Mouse (Mus musculus): ENCODE results near the gene Ass1.

Gene Ass1

GRCm38 (mm10) chr2:31489166-31489565 is 19.2 kb downstream of the Ass1 start:
- DNase-seq (ENCODE audit: low read depth, low spot score) = no peak

GRCm38 (mm10) chr2:31490556-31490955 is 20.5 kb downstream of the Ass1 start:
- DNase-seq (ENCODE audit: low read depth, low spot score) = no peak

- DNase-seq (ENCODE audit: low read depth, low spot score) = peak; percentile 86
Measured at GRCm38 (mm10) chr2:31492308-31492707, 22.3 kb downstream of the Ass1 start.

GRCm38 (mm10) chr2:31493243-31493642 is 23.2 kb downstream of the Ass1 start:
- DNase-seq (ENCODE audit: low read depth, low spot score) = no peak

DNA sequence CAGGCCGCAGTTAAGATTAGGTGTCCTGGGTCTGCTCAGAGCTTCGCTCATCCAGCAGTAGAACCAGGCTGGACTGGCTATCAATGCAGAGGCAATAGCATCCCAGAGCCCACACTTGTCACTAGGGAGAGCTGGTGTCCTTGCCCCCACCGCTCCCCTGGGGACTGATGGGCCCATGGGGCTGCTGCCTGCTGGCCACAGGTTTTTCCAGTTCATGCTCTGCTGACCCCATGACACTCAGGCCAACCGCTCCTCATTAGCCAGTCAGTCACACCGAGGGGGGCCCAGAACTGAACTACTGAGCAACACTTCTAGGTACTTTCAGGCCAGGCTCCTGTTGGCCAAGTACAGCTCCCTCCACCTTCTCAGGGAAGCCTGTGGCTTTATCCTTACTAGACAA is 24.3 kb downstream of the Ass1 start:
- no peak for DNase-seq (ENCODE audit: low read depth, low spot score)

DNA sequence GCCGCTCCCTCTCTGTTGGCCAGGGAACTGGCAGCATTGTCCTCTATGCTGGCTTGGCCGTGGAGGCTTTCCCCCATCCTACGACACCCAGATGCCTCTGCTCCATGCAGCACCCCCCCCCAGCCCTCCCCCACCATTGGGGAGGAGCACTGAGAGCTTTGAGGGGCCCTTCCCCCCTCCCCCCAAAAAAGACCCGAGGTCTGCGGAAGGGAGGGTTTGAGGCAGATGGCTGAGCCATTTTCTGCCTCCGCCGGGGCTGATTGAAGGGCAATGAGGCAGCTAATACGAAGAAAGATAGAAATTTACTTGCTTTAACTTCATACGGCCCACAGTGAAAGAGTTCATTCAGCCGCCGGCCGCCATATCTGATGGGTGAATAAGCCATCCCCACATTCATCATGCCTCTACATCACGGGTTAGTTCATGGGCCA is 25.1 kb downstream of the Ass1 start:
- no peak for DNase-seq (ENCODE audit: low read depth, low spot score)

DNA sequence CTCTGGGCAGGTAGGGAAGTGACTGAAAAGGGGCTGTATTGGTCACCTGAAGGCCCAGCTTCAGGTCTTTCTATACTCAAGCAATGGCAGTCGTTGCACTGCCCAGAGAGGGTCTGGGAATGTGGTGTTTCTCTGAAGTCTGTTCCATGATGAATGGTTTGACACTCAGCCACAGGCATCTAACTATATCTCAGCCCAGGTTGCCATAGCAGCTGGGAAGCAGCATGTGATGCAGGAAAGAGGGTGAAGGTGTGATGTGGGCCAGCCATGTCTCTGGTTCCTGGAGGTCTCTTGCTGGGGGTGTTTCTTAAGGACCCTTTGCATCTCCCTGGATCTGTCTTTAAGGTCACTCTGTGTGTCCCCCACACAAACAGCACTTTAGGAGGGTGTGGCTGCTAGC is 26.1 kb downstream of the Ass1 start:
- no peak for DNase-seq (ENCODE audit: low read depth, low spot score)

- DNase-seq (ENCODE audit: low read depth, low spot score) = no peak
Measured at GRCm38 (mm10) chr2:31497113-31497512, 27.1 kb downstream of the Ass1 start.

DNA sequence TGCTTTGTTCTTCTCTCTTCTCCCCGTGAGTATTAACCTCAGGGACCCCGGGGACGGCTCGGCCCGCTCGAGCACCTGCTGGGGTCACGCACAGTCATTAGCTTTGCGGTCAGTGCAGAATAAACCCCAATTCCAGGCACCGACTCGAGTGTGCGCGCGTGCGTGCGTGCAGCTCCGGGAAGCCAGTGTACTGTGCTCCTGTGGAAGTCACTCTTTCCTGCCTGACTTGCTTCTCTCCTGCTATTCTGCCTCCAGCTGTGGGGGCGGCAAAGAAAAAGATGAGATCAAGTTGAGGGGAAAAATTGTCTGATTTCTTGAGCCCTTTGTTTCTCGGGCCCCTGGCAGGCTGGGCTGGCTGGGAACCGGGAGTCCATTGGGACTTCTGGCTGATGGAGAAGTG is 27.6 kb downstream of the Ass1 start:
- DNase-seq (ENCODE audit: low read depth, low spot score) = no peak

- DNase-seq (ENCODE audit: low read depth, low spot score) = no peak
Measured at GRCm38 (mm10) chr2:31499327-31500291, 29.6 kb downstream of the Ass1 start.

- DNase-seq (ENCODE audit: low read depth, low spot score) = no peak
Measured at GRCm38 (mm10) chr2:31500292-31501204, 30.5 kb downstream of the Ass1 start.

DNA sequence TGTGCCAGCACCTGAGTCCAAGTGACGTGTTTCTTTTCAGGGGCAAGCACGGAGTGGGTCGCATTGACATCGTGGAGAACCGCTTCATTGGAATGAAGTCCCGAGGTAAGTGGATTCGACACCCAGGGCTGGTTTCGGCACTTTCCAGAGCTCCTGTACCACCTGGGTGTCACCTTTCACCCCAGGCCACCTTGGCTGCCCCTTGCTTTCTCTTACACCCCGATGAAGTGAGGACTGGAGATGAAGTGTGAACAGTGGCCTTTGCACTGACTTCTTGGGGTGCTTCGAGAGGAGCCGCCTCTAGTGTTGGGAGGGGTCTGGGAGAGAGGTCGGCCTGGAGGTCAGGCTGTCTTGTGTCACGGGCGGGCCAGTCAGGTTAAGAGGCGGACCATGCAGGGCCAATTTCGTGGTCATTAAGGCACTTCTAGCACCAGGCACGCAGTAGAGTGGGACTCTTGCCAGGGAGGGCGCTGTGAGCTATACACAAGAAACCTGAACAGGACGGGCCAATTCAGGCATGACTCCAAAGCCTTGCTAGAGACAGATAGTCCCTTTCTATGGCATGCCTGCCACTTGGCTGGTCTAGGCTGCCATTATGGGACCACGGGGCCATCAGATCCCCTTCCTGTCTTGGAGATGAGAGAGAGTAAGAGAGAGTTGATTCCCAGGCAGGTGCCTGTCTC is 31.6 kb downstream of the Ass1 start:
- DNase-seq (ENCODE audit: low read depth, low spot score) = no peak

DNA sequence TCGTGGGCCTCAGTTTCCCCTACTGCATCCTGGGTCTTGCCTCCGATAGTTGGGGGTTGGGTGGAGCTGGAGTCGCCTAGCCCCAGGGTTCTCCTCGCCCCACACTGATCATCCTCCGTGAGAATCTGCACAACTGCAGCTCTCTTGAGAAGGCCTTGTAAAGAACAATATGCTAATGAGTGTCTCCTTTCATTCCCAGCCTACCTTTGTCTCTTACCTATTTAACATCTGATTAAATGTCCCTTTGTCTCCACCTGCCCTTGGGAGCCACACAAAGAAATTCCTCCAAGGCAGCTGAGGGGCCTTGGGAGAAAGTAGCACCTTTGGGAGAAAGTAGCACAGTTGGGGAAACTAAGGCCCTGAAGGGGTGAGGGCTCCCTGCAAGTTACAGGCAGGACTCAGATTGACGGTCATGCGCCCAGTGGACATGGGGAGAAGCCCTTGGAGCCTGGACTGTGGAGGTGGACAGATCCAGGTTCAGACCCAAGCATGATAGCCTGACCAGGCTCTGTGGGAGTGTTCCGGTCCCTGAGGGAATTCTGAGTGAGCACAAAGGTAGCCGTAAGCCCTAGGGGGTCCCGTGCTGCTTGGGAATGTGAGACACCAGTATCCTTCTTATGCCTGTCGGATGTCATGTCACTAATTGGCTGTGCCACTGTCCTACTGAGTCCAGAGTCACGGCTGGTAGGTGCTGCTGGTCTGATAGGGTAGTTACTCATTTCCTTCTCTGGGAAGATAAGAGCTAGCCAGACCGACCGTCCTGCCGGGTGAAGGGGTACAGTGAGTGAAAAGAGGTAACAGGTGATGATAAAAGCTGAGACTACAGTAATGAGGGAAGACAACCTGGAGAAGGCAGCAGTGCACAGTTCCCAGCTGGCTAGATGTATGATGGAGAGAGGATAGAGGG is 32.9 kb downstream of the Ass1 start:
- peak; percentile 82 for DNase-seq (ENCODE audit: low read depth, low spot score)

GRCm38 (mm10) chr2:31505472-31505871 is 35.5 kb downstream of the Ass1 start:
- DNase-seq (ENCODE audit: low read depth, low spot score) = no peak

GRCm38 (mm10) chr2:31508851-31509250 is 38.8 kb downstream of the Ass1 start:
- DNase-seq (ENCODE audit: low read depth, low spot score) = peak; percentile 60

- DNase-seq (ENCODE audit: low read depth, low spot score) = no peak
Measured at GRCm38 (mm10) chr2:31511316-31511715, 41.3 kb downstream of the Ass1 start.

GRCm38 (mm10) chr2:31516557-31516956 is 46.5 kb downstream of the Ass1 start:
- DNase-seq (ENCODE audit: low read depth, low spot score) = no peak

DNA sequence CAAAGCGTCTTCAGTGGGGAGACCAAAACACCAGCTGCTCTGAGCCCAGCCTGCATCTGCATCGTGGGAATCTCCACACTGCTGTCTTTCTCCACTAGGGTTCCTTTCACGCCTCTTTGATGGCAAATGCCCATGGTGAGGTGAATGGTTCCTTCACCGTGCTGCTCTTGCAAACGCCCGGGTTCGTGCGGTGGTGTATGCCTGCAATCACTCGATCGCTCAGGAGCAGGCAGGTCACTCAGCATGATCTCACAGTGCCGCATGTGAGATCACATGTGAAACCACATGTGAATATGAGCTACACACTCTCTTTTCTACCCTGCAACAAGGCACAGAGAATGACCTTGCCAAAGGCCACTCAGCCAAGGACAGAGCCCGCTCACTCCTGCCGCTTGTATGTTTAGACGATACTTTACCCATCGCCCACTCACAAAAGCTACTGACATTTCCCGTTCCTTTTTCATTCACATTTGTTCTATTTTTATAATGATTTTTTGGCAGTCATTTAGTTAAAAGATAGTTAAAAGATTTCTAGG is 51.9 kb downstream of the Ass1 start:
- peak; percentile 24 for DNase-seq (ENCODE audit: low read depth, low spot score)

DNA sequence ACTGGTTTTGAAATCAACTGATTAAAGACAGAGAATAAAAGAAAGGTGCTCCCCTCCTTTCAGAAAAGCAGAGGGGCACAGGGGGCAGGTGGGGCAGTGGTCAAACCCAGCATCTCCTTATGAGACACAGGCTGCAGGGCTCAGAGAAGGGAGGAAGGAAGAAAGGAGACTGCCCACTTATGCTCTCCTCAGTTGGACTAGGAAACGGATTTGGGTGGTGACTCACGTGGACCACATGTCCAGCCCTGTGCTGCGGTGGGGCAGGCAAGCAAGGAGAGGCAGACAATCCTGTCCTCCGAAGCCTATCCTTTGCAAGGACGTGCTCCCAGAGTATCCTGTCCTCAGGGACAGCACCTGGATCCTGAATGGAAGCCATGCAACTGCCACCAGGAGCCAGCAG is 54.6 kb downstream of the Ass1 start:
- no peak for DNase-seq (ENCODE audit: low read depth, low spot score)

GRCm38 (mm10) chr2:31525778-31526177 is 55.8 kb downstream of the Ass1 start:
- no peak for DNase-seq (ENCODE audit: low read depth, low spot score)
